ENCODE assay signal across 16 mouse cellular contexts in genomic region chr10:98374684-98375083, GRCm38 (mm10).
"Had no signal": no experiment of that assay in that cellular context is flagged by ENCODE, and none has a peak within 500 bp of the region (broad histone marks: within the 10 kb centered on the region; RNA-seq: fewer than 3 reads in every experiment).

No protein-coding gene starts in this region.

- H3K27ac ChIP-seq: lung, embryonic 15.5 days; midbrain, embryonic 10.5 days; midbrain, embryonic 12.5 days; neural tube, embryonic 12.5 days; stomach, embryonic 15.5 days; stomach, postnatal 0 days had no signal

- H3K4me3 ChIP-seq: lung, embryonic 15.5 days; midbrain, embryonic 10.5 days; midbrain, embryonic 12.5 days; neural tube, embryonic 12.5 days; stomach, embryonic 15.5 days had no signal

- H3K27me3 ChIP-seq: lung, embryonic 15.5 days; midbrain, embryonic 12.5 days; neural tube, embryonic 12.5 days; stomach, embryonic 15.5 days had no signal

- H3K9me3 ChIP-seq: lung, embryonic 15.5 days; midbrain, embryonic 10.5 days; midbrain, embryonic 12.5 days; neural tube, embryonic 12.5 days; stomach, embryonic 15.5 days had no signal

- H3K36me3 ChIP-seq: lung, embryonic 15.5 days; midbrain, embryonic 10.5 days; midbrain, embryonic 12.5 days; neural tube, embryonic 12.5 days; stomach, embryonic 15.5 days had no signal

- H3K4me1 ChIP-seq: lung, embryonic 15.5 days; midbrain, embryonic 10.5 days; midbrain, embryonic 12.5 days; neural tube, embryonic 12.5 days; stomach, embryonic 15.5 days had no signal

- H3K9ac ChIP-seq: lung, embryonic 15.5 days; midbrain, embryonic 12.5 days; neural tube, embryonic 12.5 days; stomach, embryonic 15.5 days had no signal

- H3K4me2 ChIP-seq: lung, embryonic 15.5 days; midbrain, embryonic 12.5 days; neural tube, embryonic 12.5 days; stomach, embryonic 15.5 days had no signal

- DNase-seq: lung, adult 2 months; lung, postnatal 14 days; lung, postnatal 4 days; midbrain, embryonic 14.5 days; right cerebral cortex, postnatal 14 days; thymus, adult 2 months; thymus, postnatal 25 days; thymus, postnatal 4 days had no signal

- ATAC-seq: lung, postnatal 0 days; midbrain, embryonic 16.5 days had no signal
